Mouse (Mus musculus) bone marrow macrophage, adult 2 months (primary cell): ENCODE measurements around the gene Matn3.

Experiments
- CTCF ChIP-seq: IDR thresholded peaks from 2 replicates; pipeline ENCODE4 v1.5.1; 2012; ENCODE audit warnings: low read depth, mild to moderate bottlenecking, low read length, moderate library complexity
- POLR2A ChIP-seq: IDR thresholded peaks from 2 replicates; pipeline ENCODE4 v1.6.1; 2012; ENCODE audit warnings: mild to moderate bottlenecking, low read depth, low read length, borderline replicate concordance

DNA sequence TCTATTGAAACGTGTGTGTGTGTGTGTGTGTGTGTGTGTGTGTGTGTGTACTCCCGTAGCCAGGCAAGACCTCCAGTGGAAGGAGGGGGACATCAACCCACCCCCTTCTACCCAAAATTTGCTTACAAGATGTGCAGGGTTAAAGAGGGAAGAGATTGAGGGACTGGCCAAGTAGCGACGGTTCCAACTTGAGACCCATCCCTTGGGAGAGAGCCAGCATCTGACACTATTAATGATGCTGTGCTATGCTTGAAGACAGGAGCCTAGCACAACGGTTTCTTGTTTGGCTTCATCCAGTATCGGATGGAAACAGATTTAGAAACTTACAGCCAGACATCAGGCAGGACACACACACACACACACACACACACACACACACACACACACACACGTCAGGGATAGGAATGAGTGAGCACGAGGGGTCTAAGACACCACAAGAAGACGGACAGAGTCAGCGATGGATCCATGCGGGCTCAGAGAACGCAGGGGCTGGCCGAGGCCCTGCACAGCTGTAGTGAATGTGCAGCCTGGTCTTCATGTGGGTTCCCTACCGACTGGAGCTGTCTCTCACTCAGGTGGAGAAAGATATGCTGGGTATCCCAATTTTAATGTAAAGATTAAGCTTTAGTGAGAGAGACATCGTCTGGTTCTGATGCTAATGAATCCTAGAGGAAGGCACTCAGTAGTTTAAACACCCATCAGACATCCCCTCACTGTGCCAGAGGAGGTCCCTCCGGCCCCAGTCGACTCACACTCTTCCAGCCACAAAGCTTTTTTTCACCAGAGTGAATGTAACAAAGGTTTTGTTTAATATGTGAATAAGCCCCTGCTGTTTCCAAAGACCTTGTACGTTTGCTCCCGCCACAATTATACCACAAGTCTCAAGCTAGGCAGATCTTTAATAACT is 48.6 kb upstream of the Matn3 start:
- TF ChIP-seq POLR2A (no peak), CTCF (no peak)
